Mouse (Mus musculus): ENCODE data around the gene Gm17087. TPM values are rescaled to one million over a fixed set of nuclear protein-coding genes. Genes with fewer than 3 reads are reported as not detected.

Gm17087 gene
- total RNA-seq, 2 experiments from 2014 or later, result not detected

GRCm38 (mm10) chr17:8548733-8549132 lies 18.0 kb downstream of the Gm17087 start:
- DNase-seq, result no peak
- intact Hi-C loops (cut with DNase I), result no loop called here

GRCm38 (mm10) chr17:8546366-8546765 lies 20.4 kb downstream of the Gm17087 start:
- DNase-seq, result no peak
- intact Hi-C loops (cut with DNase I), result no loop called here

GRCm38 (mm10) chr17:8541974-8542538 lies 24.7 kb downstream of the Gm17087 start:
- DNase-seq, result no peak
- intact Hi-C loops (cut with DNase I), result no loop called here

- intact Hi-C loops (cut with DNase I), result no loop called here
- no peak for DNase-seq
These were observed 28.6 kb downstream of the Gm17087 start for GRCm38 (mm10) chr17:8538102-8538501.

- intact Hi-C loops (cut with DNase I), result no loop called here
- no peak for DNase-seq
These were observed 30.2 kb downstream of the Gm17087 start for GRCm38 (mm10) chr17:8536522-8536921.

- intact Hi-C loops (cut with DNase I), result no loop called here
- no peak for DNase-seq
These were observed 32.9 kb downstream of the Gm17087 start for GRCm38 (mm10) chr17:8533828-8534227.

GRCm38 (mm10) chr17:8532609-8533008 lies 34.1 kb downstream of the Gm17087 start:
- DNase-seq, result no peak
- intact Hi-C loops (cut with DNase I), result no loop called here

GRCm38 (mm10) chr17:8528641-8529040 lies 38.1 kb downstream of the Gm17087 start:
- no peak for DNase-seq
- intact Hi-C loops (cut with DNase I), result loop anchor here (5.0 kb wide), 1 partner anchor 64 kb away; no protein-coding TSS in a partner anchor

GRCm38 (mm10) chr17:8526815-8527261 lies 39.9 kb downstream of the Gm17087 start:
- DNase-seq, result no peak
- intact Hi-C loops (cut with DNase I), result loop anchor here (5.0 kb wide), 1 partner anchor 65 kb away; no protein-coding TSS in a partner anchor

GRCm38 (mm10) chr17:8525971-8526740 lies 40.6 kb downstream of the Gm17087 start:
- intact Hi-C loops (cut with DNase I), result loop anchor here (5.0 kb wide), 1 partner anchor 66 kb away; no protein-coding TSS in a partner anchor
- no peak for DNase-seq

- DNase-seq, result peak; percentile 36 to 39
- intact Hi-C loops (cut with DNase I), result loop anchor here (5.0 kb wide), 1 partner anchor 67 kb away; no protein-coding TSS in a partner anchor
These were observed 41.5 kb downstream of the Gm17087 start, which contains the start of gene Pde10a for GRCm38 (mm10) chr17:8525225-8525721. Gene Pde10a (plus strand): TSS chr17:8525372.

GRCm38 (mm10) chr17:8524387-8525165 lies 42.2 kb downstream of the Gm17087 start:
- intact Hi-C loops (cut with DNase I), result loop anchor here (1.0 to 5.0 kb wide), 3 partner anchors 16 to 68 kb away; no protein-coding TSS in a partner anchor
- peak; percentile 75 to 81 for DNase-seq

- intact Hi-C loops (cut with DNase I), result loop anchor here (1.0 to 5.0 kb wide), 2 partner anchors 16 to 57 kb away; no protein-coding TSS in a partner anchor
These were observed 42.8 kb downstream of the Gm17087 start for GRCm38 (mm10) chr17:8523986-8524385.

GRCm38 (mm10) chr17:8516006-8516405 lies 50.7 kb downstream of the Gm17087 start:
- intact Hi-C loops (cut with DNase I), result no loop called here
- DNase-seq, result no peak

More at GRCm38 (mm10) chr17:8523986-8524385, 42.8 kb downstream of the Gm17087 start:
- DNase-seq, result no peak

Other genes starting within 250 kb of the Gm17087 start
- under 1 TPM; 0.17 to 0.22 TPM for gene Prr18, start 229.5 kb downstream of the Gm17087 start, total RNA-seq (2021)
- under 1 TPM; 0.30 to 0.75 TPM for gene T2, start 211.0 kb downstream of the Gm17087 start, total RNA-seq (2021)
- gene T, start 132.5 kb downstream of the Gm17087 start, total RNA-seq (2021), result not detected
- 1 to 10 TPM; 2.7 to 3.5 TPM for gene Pde10a, start 41.6 kb downstream of the Gm17087 start, total RNA-seq (2021)

Data from heart, postnatal 36 days (tissue).